Mouse (Mus musculus) liver, adult 2 months (tissue): ENCODE data around the gene Scn4a. TPM values are rescaled to one million over a fixed set of nuclear protein-coding genes. Genes with fewer than 3 reads are reported as not detected.

ENCODE experiments used
- DNase-seq: peaks from one replicate; pipeline ENCODE4 v3.0.0-alpha.2; 2011; ENCODE audit warnings: low read depth, low spot score; ENCODE audit errors: extremely low read depth
- H3K27ac ChIP-seq: fragments of 200-500 bp; replicated peaks from 2 replicates; pipeline ENCODE4 v1.5.1; 2012; ENCODE audit warnings: low read depth, mild to moderate bottlenecking, control low read depth, inconsistent platforms, low read length; ENCODE audit not compliant: insufficient read depth
- H3K27me3 ChIP-seq: fragments of 200-500 bp; 2 replicates; pipeline ENCODE4 v1.6.1; 2012; ENCODE audit warnings: mild to moderate bottlenecking, moderate library complexity, low read length, inconsistent platforms; ENCODE audit not compliant: control insufficient read depth, insufficient read depth
- H3K36me3 ChIP-seq: fragments of 200-500 bp; 2 replicates; pipeline ENCODE4 v1.6.1; 2012; ENCODE audit warnings: low read length, inconsistent platforms; ENCODE audit not compliant: control insufficient read depth, insufficient read depth
- H3K4me1 ChIP-seq: fragments of 200-500 bp; 2 replicates; pipeline ENCODE4 v1.6.1; 2011; ENCODE audit warnings: low read length; ENCODE audit not compliant: control insufficient read depth, insufficient read depth
- H3K4me3 ChIP-seq: fragments of 200-500 bp; 2 replicates; pipeline ENCODE4 v1.5.1; 2011; ENCODE audit warnings: low read depth, mild to moderate bottlenecking, control low read depth, low read length, moderate library complexity; ENCODE audit not compliant: insufficient read depth
- H3K79me2 ChIP-seq: fragments of 200-500 bp; 2 replicates; pipeline ENCODE4 v1.6.1; 2012; ENCODE audit warnings: inconsistent platforms, mild to moderate bottlenecking, low read length, moderate library complexity; ENCODE audit not compliant: control insufficient read depth, insufficient read depth
- H3K9ac ChIP-seq: fragments of 200-500 bp; 2 replicates; pipeline ENCODE4 v1.6.1; 2012; ENCODE audit warnings: low read depth, mild to moderate bottlenecking, control low read depth, inconsistent platforms, low read length
- CTCF ChIP-seq: fragments of 200-500 bp; IDR thresholded peaks from 2 replicates; pipeline ENCODE4 v1.5.1; 2011; ENCODE audit warnings: low read depth, low read length, control low read depth
- POLR2A ChIP-seq: fragments of 200-500 bp; IDR thresholded peaks from 2 replicates; pipeline ENCODE4 v1.6.1; 2011; ENCODE audit warnings: low read length, control low read depth; ENCODE audit not compliant: insufficient read depth; ENCODE audit errors: extremely low read depth
- WGBS: fragments of 180-500 bp; shearing (Covaris S2); methylation state at CpG from one replicate; pipeline ENCODE4 v1.1.7; 2018; 5-methylcytosine and 5-hydroxymethylcytosine counted together
- polyA plus RNA-seq: library from polyadenylated mRNA; depleted of rRNA; stranded (reverse); fragments of >200 nt; gene quantifications from 2 replicates; pipeline ENCODE4 v1.2.3, GENCODE M21; 2012
- total RNA-seq: library from RNA; depleted of rRNA; stranded (reverse); fragments of >200 nt; gene quantifications from 2 replicates; pipeline ENCODE4 v1.2.3, GENCODE M21; 2014

Scn4a gene
- total and polyA plus RNA-seq, 2 experiments: 0.02 to 0.09 TPM

DNA sequence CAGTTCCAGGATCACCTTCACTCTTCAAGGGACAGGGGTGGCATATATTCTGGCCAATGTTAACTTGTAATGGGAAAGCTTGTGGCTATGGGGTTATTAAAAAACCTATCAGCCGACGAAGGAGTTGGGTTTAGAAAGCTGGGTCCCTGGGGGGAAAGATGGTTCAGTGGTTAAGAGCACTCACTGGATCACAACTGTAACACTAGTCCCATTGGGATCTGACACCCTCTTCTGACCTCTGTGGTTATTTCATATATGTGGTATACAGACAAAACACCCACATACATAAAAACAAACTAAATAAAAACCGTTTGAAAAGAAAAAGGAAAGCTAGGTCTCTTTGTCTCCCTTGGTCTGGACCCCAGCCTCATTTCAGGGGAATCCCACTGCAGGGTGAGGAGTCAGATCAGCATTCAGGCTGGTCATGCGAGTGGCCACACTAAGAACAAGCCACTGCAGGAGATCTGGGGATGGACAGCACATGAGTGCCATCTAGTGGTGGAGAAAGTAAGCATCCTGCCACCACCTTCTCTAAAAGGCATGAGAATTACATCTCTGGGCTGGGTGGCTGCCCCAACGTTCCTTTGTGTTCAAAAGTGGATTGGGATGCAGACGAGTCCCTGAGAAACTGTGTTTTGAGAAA is 38.6 kb upstream of the Scn4a start:
- Histone ChIP-seq H3K79me2 (no peaks in the 10 kb centered on the region), H3K36me3 (peaks cover 19% of the 10 kb centered on the region; the same call in 1 of the 2 replicates), H3K27ac (no peak overlapping the region), H3K4me3 (no peak overlapping the region), H3K9ac (no peak overlapping the region), H3K4me1 (peaks cover 14% of the 10 kb centered on the region), H3K27me3 (no peaks in the 10 kb centered on the region)
- peak; percentile 85 for TF ChIP-seq CTCF
- no peak for TF ChIP-seq POLR2A
- 31% methylated on average over 6 of the region's 6 CpGs for WGBS
- DNase-seq: peak; percentile 67

DNA sequence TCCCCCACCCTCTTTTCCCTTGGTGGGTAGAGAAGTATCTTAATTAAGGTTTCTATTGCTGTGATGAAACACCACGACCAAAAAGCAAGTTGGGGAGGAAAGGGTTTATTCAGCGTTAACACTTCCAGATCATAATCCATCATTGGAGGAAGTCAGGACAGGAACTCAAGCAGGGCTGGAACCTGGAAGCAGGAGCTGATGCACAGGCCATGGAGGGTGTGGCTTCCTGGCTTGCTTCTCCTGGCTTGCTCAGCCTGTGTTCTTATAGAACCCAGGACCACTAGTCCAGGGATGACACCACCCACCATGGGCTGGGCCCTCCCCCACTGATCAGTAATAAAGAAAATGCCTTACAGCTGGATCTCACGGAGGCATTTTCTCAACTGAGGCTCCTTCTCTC is 37.7 kb upstream of the Scn4a start:
- H3K79me2 ChIP-seq: no peaks in the 10 kb centered on the region
- H3K27me3 ChIP-seq: no peaks in the 10 kb centered on the region
- no peak for DNase-seq
- H3K27ac ChIP-seq: no peak overlapping the region
- no peak overlapping the region for H3K9ac ChIP-seq
- H3K4me3 ChIP-seq: no peak overlapping the region
- no peak for TF ChIP-seq POLR2A
- no peak for TF ChIP-seq CTCF
- peaks cover 14% of the 10 kb centered on the region for H3K4me1 ChIP-seq
- H3K36me3 ChIP-seq: peaks cover 10% of the 10 kb centered on the region; the same call in 1 of the 2 replicates
- WGBS: 55% methylated on average over 3 of the region's 3 CpGs

DNA sequence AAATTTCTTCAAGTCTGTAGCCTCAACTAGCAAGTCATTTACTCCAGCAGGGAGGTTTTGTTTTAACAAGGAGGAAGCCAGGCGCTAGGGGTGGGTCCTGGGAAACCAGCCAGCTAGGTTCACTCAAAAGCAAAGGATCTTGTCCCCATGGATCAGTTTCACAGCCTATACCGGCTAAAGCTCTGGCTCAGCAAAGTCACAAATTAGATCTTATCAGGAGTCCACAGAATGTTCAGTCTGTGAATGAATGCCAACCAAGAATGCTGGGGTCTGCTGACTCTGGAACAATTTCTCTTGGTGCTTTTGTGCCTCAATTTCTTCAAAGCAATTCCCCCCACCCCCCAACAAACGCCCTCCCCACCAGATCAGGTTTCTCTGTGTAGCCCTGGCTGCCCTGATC is 36.5 kb upstream of the Scn4a start:
- H3K79me2 ChIP-seq: no peaks in the 10 kb centered on the region
- H3K9ac ChIP-seq: no peak overlapping the region
- peaks cover 14% of the 10 kb centered on the region for H3K4me1 ChIP-seq
- peaks cover 4% of the 10 kb centered on the region; the same call in 1 of the 2 replicates for H3K36me3 ChIP-seq
- WGBS: 13% methylated on average over 3 of the region's 3 CpGs
- TF ChIP-seq CTCF (no peak), POLR2A (no peak)
- no peaks in the 10 kb centered on the region for H3K27me3 ChIP-seq
- DNase-seq: no peak
- no peak overlapping the region for H3K4me3 ChIP-seq
- no peak overlapping the region for H3K27ac ChIP-seq

DNA sequence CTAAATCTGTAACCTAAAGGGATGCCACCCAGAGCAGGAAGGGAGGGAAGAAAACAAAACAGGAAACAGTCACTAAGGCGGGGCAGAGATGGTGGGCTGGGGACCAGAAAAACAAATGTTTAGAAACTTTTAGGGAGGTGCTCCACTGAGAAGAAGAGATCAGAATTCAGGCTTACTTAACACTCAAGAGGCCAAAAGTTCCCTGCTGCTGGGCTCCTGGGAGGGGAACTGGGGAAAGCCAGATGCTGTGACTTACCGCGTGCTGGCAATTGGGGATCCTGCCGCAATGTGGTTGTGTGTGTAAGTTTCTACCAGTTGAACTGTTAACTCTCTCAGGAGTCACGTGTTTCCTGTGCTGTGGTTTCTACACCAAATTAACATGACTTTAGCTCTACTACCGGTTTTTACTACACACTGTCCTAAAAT is 34.7 kb upstream of the Scn4a start, which contains the start of gene Icam2:
Icam2 (minus strand) TSS at position 285 of the 426 bp plus-strand sequence.
- 77% methylated on average over 6 of the region's 6 CpGs for WGBS
- 0 out of 2 replicates have a peak within 1 kb of the TSS, but pooled peaks have one; percentile 34 for H3K27ac ChIP-seq
- H3K4me3 ChIP-seq: no peak within 1 kb of the TSS; the same call in 1 of the 2 replicates
- H3K79me2 ChIP-seq: no peaks in the 10 kb centered on the region
- H3K27me3 ChIP-seq: no peaks in the 10 kb centered on the region
- no peaks in the 10 kb centered on the region for H3K36me3 ChIP-seq
- TF ChIP-seq POLR2A: no peak
- no peak for TF ChIP-seq CTCF
- peaks cover 3% of the 10 kb centered on the region; the same call in 1 of the 2 replicates for H3K4me1 ChIP-seq
- no peak within 1 kb of the TSS for H3K9ac ChIP-seq
- no peak for DNase-seq

DNA sequence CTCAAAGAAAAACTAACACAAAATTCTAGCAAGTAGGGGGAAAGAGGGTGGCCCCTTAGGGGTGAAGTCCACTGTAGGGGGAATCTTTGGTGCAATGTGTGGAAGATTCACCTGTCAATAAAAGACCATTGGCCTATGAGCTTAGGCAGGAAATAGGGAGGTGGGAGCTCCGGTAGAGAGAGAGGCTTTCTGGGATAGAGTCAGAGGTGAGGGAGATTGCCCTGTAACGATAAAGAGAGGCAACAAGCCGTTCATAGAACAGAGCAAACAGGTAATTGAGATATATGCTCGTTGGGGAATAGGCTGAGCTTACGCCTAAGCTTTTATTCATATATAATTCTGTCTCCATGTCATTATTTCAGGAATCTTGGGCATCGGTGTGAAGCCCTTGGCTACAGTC is 33.9 kb upstream of the Scn4a start:
- Histone ChIP-seq H3K4me3 (no peak overlapping the region), H3K27ac (no peak overlapping the region), H3K36me3 (no peaks in the 10 kb centered on the region), H3K27me3 (no peaks in the 10 kb centered on the region), H3K9ac (no peak overlapping the region), H3K4me1 (peaks cover 1% of the 10 kb centered on the region; the same call in 1 of the 2 replicates), H3K79me2 (no peaks in the 10 kb centered on the region)
- no peak for TF ChIP-seq POLR2A
- TF ChIP-seq CTCF: no peak
- 62% methylated on average over 6 of the region's 6 CpGs for WGBS
- DNase-seq: no peak

DNA sequence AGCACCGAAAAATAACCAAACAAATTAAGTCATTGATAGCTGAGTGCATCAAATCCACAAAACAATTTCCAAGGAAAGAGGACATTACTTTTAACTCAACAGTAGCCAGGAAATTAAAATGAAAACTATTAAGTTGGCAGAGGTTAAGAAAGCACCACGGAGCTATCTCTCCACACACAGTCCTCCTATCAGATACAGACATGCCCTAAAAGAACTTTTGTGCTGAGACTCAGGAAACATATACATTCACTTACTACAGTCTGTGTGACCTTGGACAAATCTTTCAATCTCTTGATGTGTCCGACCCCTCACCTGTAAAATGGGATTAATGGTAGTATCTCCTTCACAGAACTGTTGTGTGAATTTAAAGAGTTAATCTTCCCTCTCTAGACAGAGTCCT is 33.3 kb upstream of the Scn4a start:
- Histone ChIP-seq H3K27me3 (no peaks in the 10 kb centered on the region), H3K9ac (no peak overlapping the region), H3K79me2 (no peaks in the 10 kb centered on the region), H3K4me3 (no peak overlapping the region), H3K27ac (no peak overlapping the region), H3K36me3 (no peaks in the 10 kb centered on the region), H3K4me1 (no peaks in the 10 kb centered on the region)
- 84% methylated on average over 3 of the region's 3 CpGs for WGBS
- no peak for DNase-seq
- no peak for TF ChIP-seq CTCF
- TF ChIP-seq POLR2A: no peak
